ENCODE assay signal across 8 mouse cellular contexts in the genomic region with DNA sequence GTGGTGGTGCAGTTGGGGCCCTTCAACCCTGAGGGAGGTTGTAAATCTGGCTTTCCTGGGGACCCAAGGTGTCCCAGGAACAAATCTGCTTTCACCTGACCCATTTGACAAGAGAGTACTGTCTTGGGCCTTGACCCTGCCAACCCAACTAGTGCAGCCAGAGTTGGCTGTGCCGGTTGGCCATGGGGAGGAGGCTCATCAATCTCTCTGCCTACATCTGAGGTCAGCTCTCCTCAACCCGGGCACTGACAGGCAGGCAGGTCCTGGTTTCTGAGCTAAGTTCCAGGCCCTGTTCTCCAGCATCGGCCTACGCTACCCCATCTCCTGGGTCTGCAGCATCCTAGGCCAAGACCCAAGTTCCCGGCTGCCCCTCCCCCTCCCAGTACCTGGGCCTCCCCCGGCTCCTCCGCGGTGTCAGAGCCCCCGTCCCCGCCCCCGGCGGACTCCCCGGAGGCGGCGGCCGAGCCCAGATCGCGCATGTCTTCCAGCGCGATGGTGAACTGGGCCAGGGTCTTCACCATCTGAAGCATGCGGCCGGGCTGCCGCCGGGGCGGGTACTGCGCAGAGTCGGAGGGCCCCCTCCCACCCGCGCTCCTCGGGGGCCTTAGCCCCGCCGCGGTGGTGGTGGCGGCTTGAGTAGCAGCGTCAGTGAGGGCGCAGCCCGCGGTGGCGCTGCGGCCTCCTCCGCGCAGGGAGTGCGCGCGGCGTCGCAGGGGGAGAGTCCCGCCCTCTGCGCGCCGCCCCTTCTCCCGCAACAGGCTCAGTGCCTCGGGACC. TPM values are rescaled to one million over a fixed set of nuclear protein-coding genes. Genes with fewer than 3 reads are reported as not detected.
DNase-seq lines count a peak whose midpoint lies in the region; ATAC-seq lines count a peak whose summit lies in the region.

No protein-coding gene starts in this region.

- peak; percentile 56 for ATAC-seq in lung, embryonic 16.5 days (ENCODE audit: low read depth)
- peak; percentile 51 for ATAC-seq in heart, embryonic 12.5 days (ENCODE audit: insufficient number of reproducible peaks, low FRiP score)
- peak; percentile 41 for ATAC-seq in stomach, embryonic 15.5 days (ENCODE audit: insufficient read depth, low FRiP score, low read depth)

- DNase-seq in lung, postnatal 36 days = no peak
- DNase-seq in cerebellum, postnatal 10 days = peak; percentile 53 to 59
- peak; percentile 48 to 66 for DNase-seq in layer of hippocampus, postnatal 14 days (ENCODE audit: low spot score in 2 of 2)
- peak; percentile 41 for DNase-seq in mesoderm, embryonic 11.5 days (ENCODE audit: low read depth, low spot score)
- no peak for DNase-seq in c-Kit-positive CD71-positive TER-119-positive erythroid progenitor cells, embryonic 14.5 days (ENCODE audit: low spot score)

- WGBS in lung, embryonic 16.5 days = 4% methylated on average over 50 of the region's 53 CpGs
- 4% methylated on average over 53 of the region's 53 CpGs for WGBS in heart, embryonic 12.5 days
- 4% methylated on average over 50 of the region's 53 CpGs for whole genome bisulfite sequencing in stomach, embryonic 15.5 days

- peak overlapping the region; percentile 90 for H3K4me2 ChIP-seq in lung, embryonic 16.5 days (ENCODE audit: low read depth, low read length)
- H3K4me2 ChIP-seq in heart, embryonic 12.5 days = peak overlapping the region; percentile 99
- peak overlapping the region; percentile 88 for H3K4me2 ChIP-seq in stomach, embryonic 15.5 days

- H3K4me1 ChIP-seq in lung, embryonic 16.5 days (replicated peaks; ENCODE audit: control insufficient read depth, insufficient read depth, low read length) = peaks cover 28% of the 10 kb centered on the region
- H3K4me1 ChIP-seq in heart, embryonic 12.5 days (replicated peaks) = peaks cover 45% of the 10 kb centered on the region
- peaks cover 29% of the 10 kb centered on the region for H3K4me1 ChIP-seq in stomach, embryonic 15.5 days

- no peak overlapping the region for H3K27ac ChIP-seq in lung, embryonic 16.5 days (ENCODE audit: low read length)
- 0 out of 2 replicates have a peak overlapping the region, but pooled peaks have one; percentile 23 for H3K27ac ChIP-seq in heart, embryonic 12.5 days (ENCODE audit: poor library complexity, severe bottlenecking)
- H3K27ac ChIP-seq in stomach, embryonic 15.5 days = no peak overlapping the region

- H3K9ac ChIP-seq in lung, embryonic 16.5 days (ENCODE audit: low read length) = peak overlapping the region; percentile 72
- H3K9ac ChIP-seq in heart, embryonic 12.5 days = peak overlapping the region; percentile 85
- H3K9ac ChIP-seq in stomach, embryonic 15.5 days = peak overlapping the region; percentile 42; the same call in 1 of the 2 replicates

- no peaks in the 10 kb centered on the region for H3K9me3 ChIP-seq in lung, embryonic 16.5 days (ENCODE audit: control insufficient read depth, low read length)
- no peaks in the 10 kb centered on the region for H3K9me3 ChIP-seq in heart, embryonic 12.5 days (replicated peaks)
- H3K9me3 ChIP-seq in stomach, embryonic 15.5 days = no peaks in the 10 kb centered on the region

- peak overlapping the region; percentile 51 for H3K4me3 ChIP-seq in lung, embryonic 16.5 days (ENCODE audit: low read length)
- H3K4me3 ChIP-seq in heart, embryonic 12.5 days = peak overlapping the region; percentile 64
- peak overlapping the region; percentile 46 for H3K4me3 ChIP-seq in stomach, embryonic 15.5 days (replicated peaks)

- peaks cover 12% of the 10 kb centered on the region for H3K36me3 ChIP-seq in lung, embryonic 16.5 days (ENCODE audit: control insufficient read depth, insufficient read depth, low read length)
- H3K36me3 ChIP-seq in heart, embryonic 12.5 days = peaks cover 20% of the 10 kb centered on the region
- peaks cover 7% of the 10 kb centered on the region for H3K36me3 ChIP-seq in stomach, embryonic 15.5 days

- no peaks in the 10 kb centered on the region for H3K27me3 ChIP-seq in lung, embryonic 16.5 days (ENCODE audit: control insufficient read depth, insufficient read depth, low read depth, low read length)
- no peaks in the 10 kb centered on the region for H3K27me3 ChIP-seq in heart, embryonic 12.5 days (replicated peaks)
- no peaks in the 10 kb centered on the region for H3K27me3 ChIP-seq in stomach, embryonic 15.5 days (replicated peaks)

RNA-seq across cellular contexts. Expression of gene Relt, which starts 31.0 kb away (rescaled TPM):
- polyA plus RNA-seq in lung, embryonic 16.5 days (2015; fragmentation: Nextera tagmentation; extraction: Ambion mirVana) = 3.0 and 3.8 TPM in 2 replicates
- polyA plus RNA-seq in heart, embryonic 12.5 days (2016; fragmentation: Nextera tagmentation; extraction: Ambion mirVana) = 4.1 TPM in 2 replicates
- 10 to 100 TPM; 10.5 to 14.3 TPM for total RNA-seq in layer of hippocampus, postnatal 14 days (2021)
- 3.2 and 4.1 TPM in 2 replicates for polyA plus RNA-seq in stomach, embryonic 15.5 days (2015; fragmentation: Nextera tagmentation; extraction: Ambion mirVana)

RNA-seq across cellular contexts. Expression of gene Arhgef17, which starts 37.7 kb away (rescaled TPM):
- polyA plus RNA-seq in lung, embryonic 16.5 days (2015; fragmentation: Nextera tagmentation; extraction: Ambion mirVana) = 10.6 and 11.8 TPM in 2 replicates
- 8.7 and 10.6 TPM in 2 replicates for polyA plus RNA-seq in heart, embryonic 12.5 days (2016; fragmentation: Nextera tagmentation; extraction: Ambion mirVana)
- total RNA-seq in layer of hippocampus, postnatal 14 days (2021) = 100 to 1,000 TPM; 113 to 117 TPM
- polyA plus RNA-seq in stomach, embryonic 15.5 days (2015; fragmentation: Nextera tagmentation; extraction: Ambion mirVana) = 6.2 and 7.9 TPM in 2 replicates

Comparison
In these comparisons a context has a peak if more than half of its experiments do, and no peak if none do; other contexts are left out.
1. DNase-seq: peak in cerebellum, postnatal 10 days (2 of 2), layer of hippocampus, postnatal 14 days (2 of 2) and mesoderm, embryonic 11.5 days (single experiment); none in lung, postnatal 36 days (single experiment) and c-Kit-positive CD71-positive TER-119-positive erythroid progenitor cells, embryonic 14.5 days (single experiment).
2. Peak in every context shown above with its lines, with median percentiles within 50 percentile points of each other: ATAC-seq, H3K4me2 ChIP-seq, H3K4me3 ChIP-seq and H3K9ac ChIP-seq.